Mouse (Mus musculus) megakaryocyte, embryonic 14.5 days (primary cell): Measurements from ENCODE around the gene Fsd1. TPM values are rescaled to one million over a fixed set of nuclear protein-coding genes. Genes with fewer than 3 reads are reported as not detected.

Source experiments
- H3K27me3 ChIP-seq: replicated peaks from 2 replicates; pipeline ENCODE3; 2012; ENCODE audit warnings: inconsistent platforms
- H3K36me3 ChIP-seq: replicated peaks from 2 replicates; pipeline ENCODE3; 2012; ENCODE audit warnings: low read length, inconsistent platforms, mixed read lengths
- H3K4me1 ChIP-seq: 2 replicates; pipeline ENCODE4 v1.6.1; 2012; ENCODE audit warnings: inconsistent platforms
- H3K4me3 ChIP-seq: replicated peaks from 2 replicates; pipeline ENCODE3; 2012; ENCODE audit warnings: moderate library complexity, mild to moderate bottlenecking, inconsistent platforms
- H3K9me3 ChIP-seq: 2 replicates; pipeline ENCODE4 v1.6.1; 2012; ENCODE audit warnings: inconsistent platforms
- FLI1 ChIP-seq: IDR thresholded peaks from 2 replicates; pipeline ENCODE4 v1.6.1; 2012; ENCODE audit warnings: low read length, inconsistent platforms, mixed read lengths
- GATA1 ChIP-seq: IDR thresholded peaks from 3 replicates; pipeline ENCODE4 v1.6.1; 2012; ENCODE audit warnings: mixed read lengths, low read length, inconsistent platforms, borderline replicate concordance
- polyA plus RNA-seq: library from polyadenylated mRNA; stranded (reverse); fragments of >175 nt; gene quantifications from 2 replicates; pipeline ENCODE4 v1.2.3, GENCODE M21; 2012; ENCODE audit warnings: low replicate concordance; ENCODE audit not compliant: insufficient read depth

Fsd1 gene
- polyA plus RNA-seq, 1 experiment = not detected

DNA sequence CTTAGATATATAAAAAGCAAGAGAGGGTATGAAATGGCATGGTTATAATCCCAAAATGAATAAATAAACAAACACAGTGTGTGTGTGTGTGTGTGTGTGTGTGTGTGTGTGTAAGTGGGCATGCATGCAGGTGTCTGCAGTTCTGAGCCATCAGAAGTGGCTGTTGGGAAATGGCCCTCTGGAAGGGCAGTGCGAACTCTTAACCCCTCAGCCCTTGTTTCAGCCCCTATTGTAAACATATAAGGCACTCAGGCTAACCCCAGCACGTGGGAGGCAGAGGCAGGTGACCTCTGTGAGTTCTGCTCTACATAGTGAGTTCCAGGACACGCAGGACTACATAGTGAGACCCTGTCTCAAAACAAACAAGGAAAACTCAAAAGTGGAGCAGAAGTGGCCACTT is 9.0 kb upstream of the Fsd1 start:
- TF ChIP-seq GATA1 (no peak), FLI1 (no peak)

DNA sequence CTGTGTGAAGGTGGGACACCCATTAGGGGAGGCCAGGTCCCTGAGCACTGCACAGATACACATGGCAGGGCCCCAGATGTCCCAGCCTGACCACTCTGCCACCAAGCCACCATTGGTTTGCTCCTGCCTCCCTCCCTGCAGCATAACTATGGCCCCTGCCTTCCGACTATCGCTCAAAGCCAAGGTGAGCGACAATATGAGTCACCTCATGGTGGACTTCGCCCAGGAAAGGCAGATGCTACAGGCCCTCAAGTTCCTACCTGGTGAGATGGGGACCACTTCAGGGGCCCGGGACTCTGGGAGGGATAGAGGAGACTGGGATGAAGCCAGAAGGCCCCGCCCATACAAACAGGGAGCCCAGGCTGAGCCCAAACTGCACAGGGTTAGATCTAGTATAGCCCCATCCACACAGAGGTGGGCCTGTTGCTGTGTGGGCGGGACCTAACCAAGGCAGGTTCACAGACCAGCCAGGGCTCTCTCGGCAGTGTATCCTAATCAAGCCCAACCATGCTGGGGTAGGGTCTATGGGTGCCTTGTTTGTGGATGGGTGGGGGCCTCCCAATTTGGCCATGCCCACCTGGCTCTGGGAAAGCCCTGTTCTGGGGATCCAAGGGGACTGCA is 4.1 kb downstream of the Fsd1 start:
- Histone ChIP-seq H3K4me1 (peaks cover 6% of the 10 kb centered on the region), H3K4me3 (no peak overlapping the region), H3K9me3 (no peaks in the 10 kb centered on the region), H3K36me3 (no peaks in the 10 kb centered on the region), H3K27me3 (peaks cover 78% of the 10 kb centered on the region)
- no peak for TF ChIP-seq FLI1
- TF ChIP-seq GATA1 = no peak

More for the DNA sequence above, 9.0 kb upstream of the Fsd1 start:
- peaks cover 13% of the 10 kb centered on the region for H3K4me1 ChIP-seq
- no peaks in the 10 kb centered on the region for H3K36me3 ChIP-seq
- H3K9me3 ChIP-seq = peaks cover 9% of the 10 kb centered on the region
- no peak overlapping the region for H3K4me3 ChIP-seq
- peaks cover 50% of the 10 kb centered on the region for H3K27me3 ChIP-seq

DNA sequence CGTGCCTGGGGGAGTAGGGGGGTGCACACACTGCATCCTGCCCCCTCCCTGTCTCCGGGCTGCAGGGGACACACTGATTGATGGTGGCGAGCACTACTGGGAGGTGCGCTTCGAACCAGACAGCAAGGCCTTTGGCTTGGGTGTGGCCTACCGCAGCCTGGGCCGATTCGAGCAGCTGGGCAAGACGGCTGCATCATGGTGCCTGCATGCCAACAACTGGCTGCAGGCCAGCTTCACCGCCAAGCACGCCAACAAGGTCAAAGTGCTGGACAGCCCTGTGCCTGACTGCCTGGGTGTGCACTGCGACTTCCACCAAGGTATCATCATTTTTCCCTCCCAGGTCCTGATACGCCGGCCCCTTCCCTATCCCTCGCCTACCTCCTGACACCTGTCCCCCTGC is 9.7 kb downstream of the Fsd1 start:
- Histone ChIP-seq H3K36me3 (no peaks in the 10 kb centered on the region), H3K4me3 (peak overlapping the region; percentile 56), H3K9me3 (peaks cover 28% of the 10 kb centered on the region), H3K4me1 (peaks cover 10% of the 10 kb centered on the region), H3K27me3 (peaks cover 61% of the 10 kb centered on the region)
- TF ChIP-seq FLI1 = no peak
- TF ChIP-seq GATA1 = no peak

DNA sequence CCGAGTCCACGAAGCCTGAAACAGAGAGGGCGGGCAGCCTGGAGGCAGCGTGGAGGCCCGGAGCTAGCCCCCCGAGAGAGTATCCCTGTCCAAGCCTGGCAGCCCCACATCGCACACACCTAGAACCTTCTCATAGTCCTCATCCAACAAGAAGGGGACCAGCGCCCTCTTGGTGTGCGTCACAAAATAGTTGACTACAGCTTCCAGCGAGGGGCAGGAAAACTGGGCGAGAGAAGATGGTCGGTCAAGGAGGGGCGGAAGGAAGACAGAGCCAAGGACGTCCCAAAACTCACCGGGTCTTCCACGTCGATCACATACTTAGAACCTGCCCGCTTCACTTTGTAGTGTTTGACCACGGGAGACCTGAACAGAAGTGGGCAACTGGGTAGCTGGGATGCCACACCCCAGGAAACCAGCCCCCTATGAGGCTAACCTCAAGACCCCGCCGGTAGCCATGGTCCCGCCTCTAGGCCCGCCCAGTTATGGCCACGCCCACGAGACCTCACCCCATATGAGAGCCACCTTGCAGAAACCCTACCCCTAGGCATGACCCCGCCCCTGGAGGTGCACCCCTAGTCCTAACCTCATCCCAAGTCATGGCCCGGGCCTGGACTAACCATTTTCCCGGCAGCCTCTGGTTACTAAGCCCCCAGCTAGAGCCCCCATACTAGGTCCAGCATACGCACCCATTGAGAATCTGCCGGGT is 13.6 kb downstream of the Fsd1 start:
- H3K9me3 ChIP-seq = peaks cover 37% of the 10 kb centered on the region
- H3K4me1 ChIP-seq = peaks cover 16% of the 10 kb centered on the region
- TF ChIP-seq GATA1 (no peak), FLI1 (no peak)
- H3K36me3 ChIP-seq = no peaks in the 10 kb centered on the region
- H3K27me3 ChIP-seq = peaks cover 56% of the 10 kb centered on the region
- peak overlapping the region; percentile 38 for H3K4me3 ChIP-seq

DNA sequence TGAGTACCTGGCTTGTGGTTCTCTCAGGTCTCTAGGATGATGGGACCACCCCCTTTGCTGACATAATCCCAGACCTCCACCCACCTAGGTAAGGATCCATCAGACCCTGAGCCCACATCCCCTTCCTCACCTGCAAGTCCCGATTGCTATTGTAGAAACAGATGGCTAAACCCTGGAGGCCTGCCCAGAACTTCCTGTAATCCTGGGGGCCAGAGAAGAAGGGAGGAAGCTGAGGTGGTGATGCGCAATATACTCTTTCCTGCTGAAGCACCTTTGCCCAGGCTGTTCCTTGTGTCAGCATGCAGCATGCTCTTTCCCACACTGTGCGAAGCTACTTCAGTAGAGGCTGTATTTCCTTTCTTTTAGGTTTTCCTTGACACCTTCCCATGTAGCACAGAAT is 16.7 kb downstream of the Fsd1 start:
- H3K27me3 ChIP-seq = peaks cover 42% of the 10 kb centered on the region
- H3K4me1 ChIP-seq = peaks cover 29% of the 10 kb centered on the region
- no peak for TF ChIP-seq FLI1
- no peak for TF ChIP-seq GATA1
- no peak overlapping the region for H3K4me3 ChIP-seq
- H3K36me3 ChIP-seq = no peaks in the 10 kb centered on the region
- peaks cover 24% of the 10 kb centered on the region for H3K9me3 ChIP-seq

DNA sequence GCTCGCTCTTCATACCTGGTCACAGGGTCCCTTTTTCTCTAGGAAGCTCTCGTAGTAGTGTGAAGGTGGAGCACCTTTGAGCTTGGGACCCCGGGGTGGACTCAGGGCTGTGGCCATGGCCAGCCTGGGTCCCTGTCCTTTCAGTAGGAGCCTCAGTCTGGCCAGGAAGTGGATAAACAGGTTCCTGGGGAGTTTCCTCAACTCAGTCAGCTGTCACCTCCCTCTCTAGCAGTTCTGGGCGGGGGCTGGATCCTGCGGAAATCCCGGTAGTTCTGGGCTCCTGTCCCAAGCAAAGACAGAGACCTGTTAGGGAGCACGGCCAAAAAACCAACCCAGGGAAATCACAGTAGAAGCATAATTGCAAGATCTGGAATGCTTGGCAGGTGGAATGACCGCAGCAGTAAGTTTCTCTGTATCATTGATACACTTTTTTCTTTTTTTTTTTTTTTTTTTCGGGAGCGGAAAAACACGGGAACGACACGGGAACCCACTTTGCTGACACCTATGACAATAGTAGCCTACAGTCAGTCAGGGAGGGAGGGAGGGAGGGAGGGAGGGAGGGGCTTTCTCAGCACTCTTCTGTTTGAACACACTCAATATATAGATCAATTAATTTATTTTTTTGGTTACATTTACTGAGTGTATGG is 19.2 kb downstream of the Fsd1 start, which contains the start of the genes Stap2 and Mpnd:
Gene Stap2 (minus strand): TSS at position 170 of the 647 bp plus-strand sequence.
Gene Mpnd (plus strand): TSS at position 297 of the 647 bp plus-strand sequence.
- TF ChIP-seq GATA1 (no peak), FLI1 (no peak)
- H3K4me3 ChIP-seq = no peak within 1 kb of the TSS
- no peaks in the 10 kb centered on the region for H3K36me3 ChIP-seq
- peaks cover 33% of the 10 kb centered on the region for H3K27me3 ChIP-seq
- peaks cover 45% of the 10 kb centered on the region for H3K4me1 ChIP-seq
- H3K9me3 ChIP-seq = peaks cover 14% of the 10 kb centered on the region

DNA sequence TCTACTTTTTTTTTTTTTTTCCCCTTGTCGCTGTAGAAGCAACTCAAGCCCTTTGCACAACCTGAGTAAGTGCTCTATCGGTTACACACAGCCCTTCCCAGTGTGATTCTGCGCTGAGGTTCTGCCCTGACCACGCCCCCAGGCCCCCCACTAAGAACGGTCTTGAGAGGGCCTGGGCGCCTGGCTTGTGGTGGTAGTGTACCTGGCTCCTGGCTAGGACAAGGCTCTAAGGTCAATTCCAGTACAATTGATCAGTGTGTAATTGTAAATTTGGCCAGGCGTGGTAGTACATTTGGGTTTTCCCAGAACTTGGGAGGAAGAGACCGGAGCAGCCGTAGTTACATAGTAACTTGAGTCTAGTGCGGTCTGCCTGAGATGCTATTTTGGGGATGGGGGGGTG is 20.6 kb downstream of the Fsd1 start:
- Histone ChIP-seq H3K27me3 (peaks cover 37% of the 10 kb centered on the region), H3K4me3 (no peak overlapping the region), H3K9me3 (no peaks in the 10 kb centered on the region), H3K4me1 (peaks cover 59% of the 10 kb centered on the region), H3K36me3 (peaks cover 8% of the 10 kb centered on the region)
- TF ChIP-seq FLI1 = no peak
- no peak for TF ChIP-seq GATA1

DNA sequence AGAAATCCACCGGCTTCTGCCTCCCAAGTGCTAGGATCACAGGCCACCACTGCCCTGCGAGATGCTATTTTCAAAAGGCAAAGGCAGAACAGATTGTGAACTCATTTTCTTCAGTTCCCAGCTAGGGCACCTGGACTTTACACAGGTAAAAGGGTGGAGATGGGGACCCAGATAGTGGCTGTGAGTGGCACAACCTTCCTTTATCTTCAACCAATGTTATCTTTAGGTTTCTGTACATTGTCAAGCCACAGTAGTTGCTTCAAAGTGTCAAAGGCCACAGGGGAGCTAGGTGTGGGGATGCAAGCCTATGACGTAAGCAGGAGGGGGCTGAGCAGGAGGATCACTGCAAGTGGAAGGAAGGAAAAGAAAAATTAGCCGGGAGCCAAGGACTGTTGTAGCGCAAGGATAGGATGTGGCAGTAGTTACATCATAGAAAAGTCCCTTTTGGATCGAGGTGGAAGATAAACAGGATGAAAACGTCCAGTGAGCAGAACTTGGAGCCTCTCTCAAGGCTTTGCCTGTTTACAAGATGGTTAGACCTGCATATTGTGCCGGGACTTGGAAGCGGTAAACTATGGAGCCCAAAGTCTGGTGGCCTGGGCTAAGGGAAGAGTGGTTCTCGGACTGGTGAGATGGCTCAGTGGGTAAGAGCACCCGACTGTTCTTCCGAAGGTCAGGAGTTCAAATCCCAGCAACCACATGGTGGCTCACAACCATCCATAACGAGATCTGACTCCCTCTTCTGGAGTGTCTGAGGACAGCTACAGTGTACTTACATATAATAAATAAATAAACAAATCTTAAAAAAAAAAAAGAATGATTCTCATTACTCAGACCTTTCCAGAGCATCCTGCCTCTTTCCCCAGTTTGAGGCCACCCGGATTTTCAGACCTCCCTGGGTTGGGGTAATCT is 21.4 kb downstream of the Fsd1 start:
- Histone ChIP-seq H3K9me3 (no peaks in the 10 kb centered on the region), H3K36me3 (peaks cover 13% of the 10 kb centered on the region), H3K4me3 (peak overlapping the region; percentile 93), H3K4me1 (peaks cover 64% of the 10 kb centered on the region), H3K27me3 (peaks cover 41% of the 10 kb centered on the region)
- TF ChIP-seq FLI1 = no peak
- TF ChIP-seq GATA1 = no peak
